Mouse (Mus musculus) ES-E14 (cell line): ENCODE results near the gene Fbxw5.

Experiments used
- CHD2 ChIP-seq: IDR thresholded peaks from 2 replicates; pipeline ENCODE4 v1.6.1; 2014; ENCODE audit warnings: mild to moderate bottlenecking, low read depth, low read length, inconsistent platforms
- HCFC1 ChIP-seq: IDR thresholded peaks from 2 replicates; pipeline ENCODE4 v1.6.1; 2012; ENCODE audit warnings: low read length, inconsistent platforms, borderline replicate concordance; ENCODE audit not compliant: insufficient read depth
- MAFK ChIP-seq: IDR thresholded peaks from 2 replicates; pipeline ENCODE4 v1.6.1; 2014; ENCODE audit warnings: mild to moderate bottlenecking, low read depth, low read length, inconsistent platforms; ENCODE audit not compliant: insufficient read depth
- ZC3H11A ChIP-seq: IDR thresholded peaks from 2 replicates; pipeline ENCODE4 v1.6.1; 2012; ENCODE audit warnings: low read depth, mild to moderate bottlenecking, inconsistent platforms, low read length, borderline replicate concordance
- ZNF384 ChIP-seq: IDR thresholded peaks from 2 replicates; pipeline ENCODE4 v1.6.1; 2012; ENCODE audit warnings: low read depth, low read length, inconsistent platforms

- TF ChIP-seq ZC3H11A (no peak), HCFC1 (no peak), MAFK (no peak), ZNF384 (no peak), CHD2 (no peak)
These were observed 1.7 kb upstream of the Fbxw5 start for GRCm38 (mm10) chr2:25498622-25499478.
